Mouse (Mus musculus) R1 (cell line): ENCODE results near the gene B3gnt6.

Experiments used
- DNase-seq: peaks from one replicate; pipeline ENCODE4 v3.0.0-alpha.2; 2018; ENCODE audit warnings: low read depth, low spot score

Gene B3gnt6

GRCm38 (mm10) chr7:98149802-98150201, 49.5 kb downstream of the B3gnt6 start:
- no peak for DNase-seq

GRCm38 (mm10) chr7:98148721-98149407, 50.4 kb downstream of the B3gnt6 start:
- no peak for DNase-seq

GRCm38 (mm10) chr7:98147766-98148165, 51.5 kb downstream of the B3gnt6 start:
- no peak for DNase-seq

- DNase-seq = no peak
These were observed 52.8 kb downstream of the B3gnt6 start for GRCm38 (mm10) chr7:98146447-98146845.

- no peak for DNase-seq
These were observed 53.3 kb downstream of the B3gnt6 start for GRCm38 (mm10) chr7:98145842-98146446.

- no peak for DNase-seq
These were observed 53.9 kb downstream of the B3gnt6 start, which contains the start of gene Omp for GRCm38 (mm10) chr7:98145402-98145801. TSS of gene Omp (minus strand) at chr7:98145502.

- no peak for DNase-seq
These were observed 56.6 kb downstream of the B3gnt6 start for GRCm38 (mm10) chr7:98142648-98143047.
